Mouse (Mus musculus): ENCODE data around the gene Bex6. TPM values are rescaled to one million over a fixed set of nuclear protein-coding genes. Genes with fewer than 3 reads are reported as not detected.

Gene Bex6
- polyA plus RNA-seq (2015; fragmentation: Nextera tagmentation; extraction: Ambion mirVana): 0.47 and 1.1 TPM in 2 replicates

DNA sequence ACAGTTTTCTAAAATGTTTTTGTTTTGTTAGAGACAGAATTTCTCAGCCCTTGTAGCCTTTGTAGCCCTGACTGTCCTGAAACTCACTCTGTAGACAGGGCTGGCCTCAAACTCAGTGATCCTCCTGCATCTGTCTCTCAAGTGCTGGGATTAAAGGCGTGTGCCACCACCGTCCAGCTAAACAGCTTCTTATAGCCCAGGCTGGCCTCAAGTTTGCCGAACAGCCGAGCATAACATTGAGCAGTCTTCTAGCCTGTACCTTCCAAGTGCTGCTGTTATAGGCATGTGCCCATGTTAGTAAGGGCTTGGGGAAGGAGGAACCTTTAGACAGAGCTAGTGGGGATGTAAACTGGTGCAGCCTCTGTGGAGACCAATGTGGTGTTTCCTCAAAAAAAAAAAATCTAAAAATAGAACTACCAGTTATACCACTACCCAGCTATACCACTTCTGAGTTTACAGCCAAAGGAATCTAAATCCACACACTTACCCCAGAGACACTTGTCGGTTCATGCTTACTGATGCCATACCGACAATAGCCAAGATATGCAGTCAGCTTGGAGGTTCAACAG is at the start of gene Bex6:
Gene Bex6 (plus strand): TSS at position 491 of the 569 bp plus-strand sequence.
- no peak for ATAC-seq (replicated peaks; ENCODE audit: extremely low read depth, insufficient read depth, low FRiP score)
- Histone ChIP-seq H3K9me3 (replicated peaks; ENCODE audit: control insufficient read depth, low read length) (no peaks in the 10 kb centered on the region), H3K4me3 (ENCODE audit: low read length) (no peak within 1 kb of the TSS), H3K9ac (ENCODE audit: low read length) (no peak within 1 kb of the TSS), H3K4me2 (ENCODE audit: low read depth, low read length) (no peak within 1 kb of the TSS), H3K27me3 (ENCODE audit: control insufficient read depth, insufficient read depth, low read length) (no peaks in the 10 kb centered on the region), H3K27ac (ENCODE audit: low read length) (no peak within 1 kb of the TSS), H3K36me3 (ENCODE audit: control insufficient read depth, insufficient read depth) (no peaks in the 10 kb centered on the region), H3K4me1 (ENCODE audit: control insufficient read depth, insufficient read depth, low read length) (no peaks in the 10 kb centered on the region)
- 66% methylated on average over 6 of the region's 6 CpGs for WGBS

DNA sequence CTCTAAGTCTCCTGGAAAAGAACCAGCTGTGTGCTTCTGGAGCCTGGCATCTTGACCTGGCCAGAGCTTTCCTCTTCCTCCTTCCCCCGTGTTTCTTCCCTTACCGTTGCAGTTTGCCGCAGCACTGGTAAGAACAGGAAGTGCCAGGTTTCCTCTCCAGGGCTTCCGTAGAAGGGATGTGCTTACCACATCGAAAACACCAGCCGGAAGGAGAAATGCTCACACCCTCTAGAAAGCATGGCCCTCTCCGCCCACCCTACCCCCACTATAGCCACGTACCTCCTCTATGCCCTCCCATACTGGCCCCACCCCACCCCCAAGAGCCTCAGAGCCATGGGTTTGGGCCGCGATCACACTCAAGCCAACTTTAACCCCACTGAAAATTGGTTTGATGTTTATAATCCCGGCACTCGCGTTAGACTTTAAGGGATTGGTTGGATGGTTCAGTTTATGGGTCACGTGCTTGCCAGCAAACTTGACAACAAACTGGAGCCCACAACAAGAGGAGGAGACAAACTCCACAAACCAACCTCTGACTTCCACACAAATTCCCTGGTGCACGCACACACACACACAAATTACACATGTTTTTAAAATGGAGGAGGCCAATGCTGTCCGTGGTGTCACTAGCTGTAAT is 49.3 kb upstream of the Bex6 start:
- ATAC-seq (replicated peaks; ENCODE audit: extremely low read depth, insufficient read depth, low FRiP score): peak; percentile 75
- Histone ChIP-seq H3K27me3 (ENCODE audit: control insufficient read depth, insufficient read depth, low read length) (no peaks in the 10 kb centered on the region), H3K27ac (ENCODE audit: low read length) (peak overlapping the region; percentile 58), H3K36me3 (ENCODE audit: control insufficient read depth, insufficient read depth) (no peaks in the 10 kb centered on the region), H3K4me2 (ENCODE audit: low read depth, low read length) (peak overlapping the region; percentile 49), H3K4me1 (ENCODE audit: control insufficient read depth, insufficient read depth, low read length) (no peaks in the 10 kb centered on the region), H3K9me3 (replicated peaks; ENCODE audit: control insufficient read depth, low read length) (no peaks in the 10 kb centered on the region), H3K4me3 (ENCODE audit: low read length) (peak overlapping the region; percentile 39), H3K9ac (ENCODE audit: low read length) (peak overlapping the region; percentile 53)
- WGBS: 47% methylated on average over 16 of the region's 16 CpGs

DNA sequence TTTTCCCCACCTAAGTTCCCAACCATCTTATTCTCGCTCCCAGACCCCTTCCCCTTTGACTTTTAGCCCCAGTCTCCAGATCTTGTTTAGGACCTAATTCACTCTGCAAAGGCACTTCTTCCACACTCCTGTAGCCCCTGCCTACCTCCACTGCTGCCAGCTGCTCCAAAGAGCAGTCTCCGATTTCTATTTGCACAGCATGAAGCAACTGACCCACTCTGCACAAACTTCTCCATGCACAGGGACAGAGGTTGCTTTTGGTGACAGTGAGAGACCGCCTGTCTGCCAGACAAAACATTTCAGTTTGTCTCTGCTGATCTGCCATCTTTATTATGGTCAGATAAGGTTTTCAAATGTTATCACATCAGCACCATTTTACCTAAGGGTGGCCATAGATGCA is 46.5 kb upstream of the Bex6 start:
- H3K4me3 ChIP-seq (ENCODE audit: low read length): no peak overlapping the region
- H3K9ac ChIP-seq (ENCODE audit: low read length): no peak overlapping the region
- no peak overlapping the region for H3K27ac ChIP-seq (ENCODE audit: low read length)
- H3K9me3 ChIP-seq (replicated peaks; ENCODE audit: control insufficient read depth, low read length): no peaks in the 10 kb centered on the region
- H3K4me1 ChIP-seq (ENCODE audit: control insufficient read depth, insufficient read depth, low read length): no peaks in the 10 kb centered on the region
- H3K36me3 ChIP-seq (ENCODE audit: control insufficient read depth, insufficient read depth): no peaks in the 10 kb centered on the region
- no peak for ATAC-seq (replicated peaks; ENCODE audit: extremely low read depth, insufficient read depth, low FRiP score)
- H3K4me2 ChIP-seq (ENCODE audit: low read depth, low read length): no peak overlapping the region
- 80% methylated on average over 3 of the region's 3 CpGs for whole genome bisulfite sequencing
- H3K27me3 ChIP-seq (ENCODE audit: control insufficient read depth, insufficient read depth, low read length): no peaks in the 10 kb centered on the region

GRCm38 (mm10) chr16:32135842-32136357 is 43.7 kb upstream of the Bex6 start:
- 82% methylated on average over 7 of the region's 7 CpGs for WGBS

GRCm38 (mm10) chr16:32138954-32139353 is 40.7 kb upstream of the Bex6 start:
- WGBS: 94% methylated on average over 1 of the region's 1 CpGs
- no peak for ATAC-seq (replicated peaks; ENCODE audit: extremely low read depth, insufficient read depth, low FRiP score)
- no peaks in the 10 kb centered on the region; the same call in 1 of the 2 replicates for H3K27me3 ChIP-seq (ENCODE audit: control insufficient read depth, insufficient read depth, low read length)
- no peak overlapping the region for H3K9ac ChIP-seq (ENCODE audit: low read length)
- no peak overlapping the region for H3K4me2 ChIP-seq (ENCODE audit: low read depth, low read length)
- peaks cover 9% of the 10 kb centered on the region for H3K9me3 ChIP-seq (replicated peaks; ENCODE audit: control insufficient read depth, low read length)
- H3K4me3 ChIP-seq (ENCODE audit: low read length): no peak overlapping the region
- no peak overlapping the region for H3K27ac ChIP-seq (ENCODE audit: low read length)
- no peaks in the 10 kb centered on the region for H3K4me1 ChIP-seq (ENCODE audit: control insufficient read depth, insufficient read depth, low read length)
- peaks cover 13% of the 10 kb centered on the region for H3K36me3 ChIP-seq (ENCODE audit: control insufficient read depth, insufficient read depth)

More at GRCm38 (mm10) chr16:32135842-32136357, 43.7 kb upstream of the Bex6 start:
- Histone ChIP-seq H3K27me3 (ENCODE audit: control insufficient read depth, insufficient read depth, low read length) (no peaks in the 10 kb centered on the region), H3K9me3 (replicated peaks; ENCODE audit: control insufficient read depth, low read length) (no peaks in the 10 kb centered on the region), H3K4me3 (ENCODE audit: low read length) (no peak overlapping the region), H3K36me3 (ENCODE audit: control insufficient read depth, insufficient read depth) (no peaks in the 10 kb centered on the region), H3K4me1 (ENCODE audit: control insufficient read depth, insufficient read depth, low read length) (no peaks in the 10 kb centered on the region), H3K4me2 (ENCODE audit: low read depth, low read length) (no peak overlapping the region), H3K9ac (ENCODE audit: low read length) (no peak overlapping the region), H3K27ac (ENCODE audit: low read length) (no peak overlapping the region)
- ATAC-seq (replicated peaks; ENCODE audit: extremely low read depth, insufficient read depth, low FRiP score): no peak

- Histone ChIP-seq H3K4me1 (ENCODE audit: control insufficient read depth, insufficient read depth, low read length) (no peaks in the 10 kb centered on the region), H3K27ac (ENCODE audit: low read length) (no peak overlapping the region), H3K9me3 (replicated peaks; ENCODE audit: control insufficient read depth, low read length) (peaks cover 9% of the 10 kb centered on the region), H3K27me3 (ENCODE audit: control insufficient read depth, insufficient read depth, low read length) (no peaks in the 10 kb centered on the region; the same call in 1 of the 2 replicates), H3K9ac (ENCODE audit: low read length) (no peak overlapping the region), H3K4me3 (ENCODE audit: low read length) (no peak overlapping the region), H3K4me2 (ENCODE audit: low read depth, low read length) (no peak overlapping the region), H3K36me3 (ENCODE audit: control insufficient read depth, insufficient read depth) (peaks cover 26% of the 10 kb centered on the region)
- no peak for ATAC-seq (replicated peaks; ENCODE audit: extremely low read depth, insufficient read depth, low FRiP score)
- 91% methylated on average over 15 of the region's 15 CpGs for WGBS
Observed at GRCm38 (mm10) chr16:32143766-32144165, 35.9 kb upstream of the Bex6 start.

GRCm38 (mm10) chr16:32144592-32144991 is 35.0 kb upstream of the Bex6 start:
- no peak for ATAC-seq (replicated peaks; ENCODE audit: extremely low read depth, insufficient read depth, low FRiP score)
- no peak overlapping the region for H3K4me2 ChIP-seq (ENCODE audit: low read depth, low read length)
- H3K27ac ChIP-seq (ENCODE audit: low read length): no peak overlapping the region

GRCm38 (mm10) chr16:32147589-32148207 is 31.9 kb upstream of the Bex6 start:
- Histone ChIP-seq H3K9ac (ENCODE audit: low read length) (no peak overlapping the region), H3K36me3 (ENCODE audit: control insufficient read depth, insufficient read depth) (peaks cover 26% of the 10 kb centered on the region), H3K4me2 (ENCODE audit: low read depth, low read length) (peak overlapping the region; percentile 34; the same call in 1 of the 2 replicates), H3K27ac (ENCODE audit: low read length) (no peak overlapping the region), H3K4me1 (ENCODE audit: control insufficient read depth, insufficient read depth, low read length) (no peaks in the 10 kb centered on the region), H3K9me3 (replicated peaks; ENCODE audit: control insufficient read depth, low read length) (peaks cover 9% of the 10 kb centered on the region), H3K4me3 (ENCODE audit: low read length) (no peak overlapping the region; the same call in 1 of the 2 replicates), H3K27me3 (ENCODE audit: control insufficient read depth, insufficient read depth, low read length) (no peaks in the 10 kb centered on the region)
- WGBS: 69% methylated on average over 10 of the region's 13 CpGs
- ATAC-seq (replicated peaks; ENCODE audit: extremely low read depth, insufficient read depth, low FRiP score): no peak

More at GRCm38 (mm10) chr16:32144592-32144991, 35.0 kb upstream of the Bex6 start:
- Histone ChIP-seq H3K27me3 (ENCODE audit: control insufficient read depth, insufficient read depth, low read length) (no peaks in the 10 kb centered on the region; the same call in 1 of the 2 replicates), H3K9me3 (replicated peaks; ENCODE audit: control insufficient read depth, low read length) (peaks cover 9% of the 10 kb centered on the region), H3K9ac (ENCODE audit: low read length) (no peak overlapping the region), H3K4me1 (ENCODE audit: control insufficient read depth, insufficient read depth, low read length) (no peaks in the 10 kb centered on the region), H3K36me3 (ENCODE audit: control insufficient read depth, insufficient read depth) (peaks cover 26% of the 10 kb centered on the region), H3K4me3 (ENCODE audit: low read length) (no peak overlapping the region)
- WGBS: 88% methylated on average over 17 of the region's 17 CpGs

DNA sequence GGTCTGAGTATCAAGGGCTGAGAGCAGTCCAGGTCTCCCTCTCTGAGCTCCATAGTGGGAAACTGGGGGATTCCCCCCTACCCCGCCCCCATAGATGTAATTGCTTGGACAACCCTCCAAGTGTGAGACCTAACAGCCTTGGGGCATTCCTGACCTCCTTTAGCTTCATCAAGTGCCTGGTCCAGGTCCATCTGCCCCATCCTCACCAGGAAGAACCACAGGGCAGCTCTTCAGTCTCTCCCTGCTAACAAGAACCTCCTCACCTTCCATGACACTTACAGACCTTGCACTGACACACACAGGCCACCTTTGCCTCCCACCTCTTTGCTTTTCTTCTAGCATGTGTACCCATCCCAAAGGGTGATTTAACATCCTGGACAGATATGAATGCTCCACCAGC is 25.6 kb upstream of the Bex6 start:
- no peak overlapping the region for H3K4me3 ChIP-seq (ENCODE audit: low read length)
- H3K9ac ChIP-seq (ENCODE audit: low read length): peak overlapping the region; percentile 16; the same call in 1 of the 2 replicates
- H3K9me3 ChIP-seq (replicated peaks; ENCODE audit: control insufficient read depth, low read length): no peaks in the 10 kb centered on the region
- H3K4me1 ChIP-seq (ENCODE audit: control insufficient read depth, insufficient read depth, low read length): no peaks in the 10 kb centered on the region
- peak overlapping the region; percentile 30; the same call in 1 of the 2 replicates for H3K27ac ChIP-seq (ENCODE audit: low read length)
- H3K4me2 ChIP-seq (ENCODE audit: low read depth, low read length): no peak overlapping the region; the same call in 1 of the 2 replicates
- ATAC-seq (replicated peaks; ENCODE audit: extremely low read depth, insufficient read depth, low FRiP score): no peak
- H3K36me3 ChIP-seq (ENCODE audit: control insufficient read depth, insufficient read depth): no peaks in the 10 kb centered on the region
- 90% methylated on average over 1 of the region's 1 CpGs for WGBS
- no peaks in the 10 kb centered on the region for H3K27me3 ChIP-seq (ENCODE audit: control insufficient read depth, insufficient read depth, low read length)

Measured in heart, embryonic 16.5 days (tissue).